Mouse (Mus musculus) embryonic facial prominence, embryonic 10.5 days (tissue): ENCODE results near the gene 1110012L19Rik. TPM values are rescaled to one million over a fixed set of nuclear protein-coding genes. Genes with fewer than 3 reads are reported as not detected.
"Not testable (repeated sequence)": the region's sequence is repeated elsewhere in the genome, so short reads cannot be mapped to it uniquely, and the experiment has no call there.

Experiments used
- DNase-seq: peaks from one replicate; pipeline ENCODE4 v3.0.0-alpha.2; 2017; ENCODE audit warnings: low spot score
- H3K27ac ChIP-seq: fragments of 300-500 bp; sonication (generic); replicated peaks from 2 replicates; pipeline ENCODE4 v1.5.1; 2016; ENCODE audit warnings: mild to moderate bottlenecking
- H3K27me3 ChIP-seq: fragments of 300-500 bp; sonication (generic); replicated peaks from 2 replicates; pipeline ENCODE4 v1.6.1; 2016; ENCODE audit warnings: low read depth, mild to moderate bottlenecking; ENCODE audit not compliant: poor library complexity, severe bottlenecking
- H3K36me3 ChIP-seq: fragments of 300-500 bp; sonication (generic); replicated peaks from 2 replicates; pipeline ENCODE4 v1.6.1; 2016; ENCODE audit warnings: mild to moderate bottlenecking, moderate library complexity
- H3K4me1 ChIP-seq: fragments of 300-500 bp; sonication (generic); 2 replicates; pipeline ENCODE4 v1.6.1; 2016
- H3K4me3 ChIP-seq: fragments of 300-500 bp; sonication (generic); 2 replicates; pipeline ENCODE4 v1.5.1; 2016; ENCODE audit warnings: mild to moderate bottlenecking, moderate library complexity
- H3K9me3 ChIP-seq: fragments of 300-500 bp; sonication (generic); 2 replicates; pipeline ENCODE4 v1.6.1; 2016; ENCODE audit warnings: mild to moderate bottlenecking
- WGBS: fragments of 180-500 bp; shearing (Covaris S2); methylation state at CpG from one replicate; pipeline ENCODE4 v1.1.7; 2016; 5-methylcytosine and 5-hydroxymethylcytosine counted together
- polyA plus RNA-seq: library from polyadenylated mRNA; unstranded; fragments of >200 nt; fragmentation: Nextera tagmentation; extraction: Ambion mirVana; gene quantifications from 2 replicates; pipeline ENCODE4 v1.2.1, GENCODE M21; 2016

1110012L19Rik gene
- 26.3 and 28.4 TPM in 2 replicates for polyA plus RNA-seq

DNA sequence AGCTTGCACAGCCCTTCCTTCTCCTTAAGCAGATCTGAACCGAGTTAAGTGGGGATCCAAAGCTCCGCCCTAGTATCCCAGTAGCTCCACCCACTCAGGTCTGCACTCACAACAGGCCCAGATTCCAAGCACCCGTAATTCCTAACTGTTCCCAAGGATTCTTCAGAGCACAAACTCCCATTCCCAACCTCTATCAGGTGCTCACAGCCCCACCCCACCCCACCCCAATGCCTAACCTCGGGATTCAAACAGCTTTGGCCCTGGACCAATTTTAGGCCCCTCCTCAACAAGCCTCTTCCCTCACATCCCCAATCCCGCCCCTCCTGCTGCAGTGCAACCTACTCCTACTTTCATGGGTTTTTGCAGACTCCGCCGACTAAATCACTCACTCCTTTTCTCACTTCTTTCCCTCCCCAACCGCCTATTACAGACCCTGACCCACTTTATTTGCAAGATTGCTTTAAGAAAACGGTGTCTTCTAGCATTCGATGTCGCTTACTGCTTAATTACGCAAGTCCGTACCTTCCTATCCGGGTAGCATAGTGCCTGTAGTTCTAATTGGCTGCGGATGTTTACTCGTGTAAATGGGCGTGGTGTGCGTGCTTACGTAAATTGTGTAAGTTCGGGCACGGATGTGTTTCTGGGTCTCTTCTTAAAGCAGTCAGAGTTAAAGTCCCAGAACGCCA lies at the start of gene 1110012L19Rik:
Gene 1110012L19Rik (plus strand): TSS at position 602 of the 686 bp plus-strand sequence.
- Histone ChIP-seq H3K27ac (peak within 1 kb of the TSS; percentile 82), H3K4me3 (peak within 1 kb of the TSS; percentile 66), H3K27me3 (no peaks in the 10 kb centered on the region), H3K9me3 (no peaks in the 10 kb centered on the region), H3K4me1 (peaks cover 2% of the 10 kb centered on the region; the same call in 1 of the 2 replicates), H3K36me3 (peaks cover 16% of the 10 kb centered on the region)
- 22% methylated on average over 22 of the region's 22 CpGs for WGBS
- peak; percentile 68 for DNase-seq

- Histone ChIP-seq H3K4me1 (peaks cover 4% of the 10 kb centered on the region; the same call in 1 of the 2 replicates), H3K4me3 (no peak overlapping the region), H3K9me3 (no peaks in the 10 kb centered on the region), H3K27ac (no peak overlapping the region), H3K36me3 (peaks cover 12% of the 10 kb centered on the region; the same call in 1 of the 2 replicates), H3K27me3 (peaks cover 6% of the 10 kb centered on the region; the same call in 1 of the 2 replicates)
- WGBS = 90% methylated on average over 7 of the region's 7 CpGs
- no peak for DNase-seq
Observed at GRCm38 (mm10) chrX:70362985-70363384, 22.7 kb upstream of the 1110012L19Rik start.

DNA sequence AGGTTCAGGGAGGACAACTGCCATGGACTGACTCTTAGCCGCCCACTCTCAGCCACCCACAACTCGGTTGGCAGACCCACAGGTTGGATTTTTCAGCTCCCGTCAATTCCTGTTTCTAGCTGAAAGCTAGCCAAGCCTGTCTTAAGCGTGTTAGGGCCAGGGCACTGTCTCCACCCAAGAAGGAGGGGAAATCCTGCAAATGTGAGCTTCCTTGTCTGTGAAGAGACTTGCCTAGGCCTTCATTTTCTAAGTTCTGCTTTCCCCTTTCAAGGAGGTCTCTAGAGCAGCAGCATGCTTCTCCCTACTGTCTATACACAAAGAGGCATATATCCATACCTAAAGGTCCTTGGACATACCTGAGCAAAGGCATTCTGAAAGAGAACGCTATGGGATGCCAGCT lies 22.2 kb upstream of the 1110012L19Rik start:
- Histone ChIP-seq H3K27ac (no peak overlapping the region), H3K27me3 (peaks cover 6% of the 10 kb centered on the region; the same call in 1 of the 2 replicates), H3K36me3 (peaks cover 12% of the 10 kb centered on the region; the same call in 1 of the 2 replicates), H3K9me3 (no peaks in the 10 kb centered on the region), H3K4me3 (peak overlapping the region; percentile 61; the same call in 1 of the 2 replicates), H3K4me1 (peaks cover 4% of the 10 kb centered on the region; the same call in 1 of the 2 replicates)
- DNase-seq = no peak
- 95% methylated on average over 5 of the region's 5 CpGs for WGBS

GRCm38 (mm10) chrX:70364202-70364601 lies 21.5 kb upstream of the 1110012L19Rik start:
- 85% methylated on average over 1 of the region's 1 CpGs for WGBS
- no peak for DNase-seq
- H3K27me3 ChIP-seq = peaks cover 6% of the 10 kb centered on the region; the same call in 1 of the 2 replicates

DNA sequence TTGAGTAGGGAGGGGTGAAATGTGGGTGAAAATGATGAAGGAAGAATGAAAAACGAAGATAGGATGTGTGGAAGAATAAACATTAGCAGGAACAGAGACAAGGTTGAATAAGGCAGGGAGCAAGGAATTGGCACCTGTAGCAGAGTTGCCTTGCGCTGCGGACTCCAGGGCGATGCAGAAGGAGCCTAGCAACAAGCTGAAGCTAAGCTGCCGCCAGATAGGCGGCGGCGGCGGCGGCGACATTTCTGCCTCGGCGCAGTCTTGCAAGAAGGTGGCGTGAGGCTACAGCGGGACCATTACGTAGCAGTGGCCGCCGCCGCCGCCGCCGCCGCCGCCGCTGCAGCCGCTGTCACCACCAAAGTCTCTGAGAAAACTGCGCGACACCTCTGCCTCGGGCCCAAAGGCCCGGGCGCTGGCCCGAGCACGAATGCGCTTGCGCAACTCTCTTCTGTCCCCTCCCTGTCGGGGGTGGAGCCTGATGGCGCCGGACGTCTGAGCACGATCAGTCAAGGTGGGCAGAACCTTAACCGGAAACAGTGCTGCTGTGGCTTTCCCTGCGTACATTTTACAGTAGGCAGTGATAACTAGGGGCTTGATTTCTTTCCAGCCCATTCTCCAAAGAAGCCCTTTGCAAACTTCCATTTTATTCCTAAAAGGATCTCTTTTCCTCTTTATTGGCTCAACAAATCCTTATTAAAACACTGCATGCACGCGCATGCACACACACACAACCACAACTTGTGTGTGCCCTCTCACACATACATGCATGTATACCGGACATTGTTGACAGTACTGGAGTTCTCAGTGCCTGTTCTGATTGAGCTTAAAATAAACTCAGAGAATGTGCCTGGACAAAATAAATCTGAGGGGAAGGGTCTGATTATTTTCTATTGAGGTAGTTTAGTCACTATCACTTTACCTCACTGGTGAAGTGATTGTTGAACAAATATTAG lies 20.7 kb upstream of the 1110012L19Rik start, which contains the start of gene Ids:
Gene Ids (minus strand): TSS at position 424 of the 953 bp plus-strand sequence.
- Histone ChIP-seq H3K27me3 (peaks cover 6% of the 10 kb centered on the region; the same call in 1 of the 2 replicates), H3K4me1 (peaks cover 4% of the 10 kb centered on the region; the same call in 1 of the 2 replicates), H3K27ac (peak within 1 kb of the TSS; percentile 72), H3K36me3 (0 out of 2 replicates have a peak, but pooled peaks cover 3% of the 10 kb centered on the region), H3K9me3 (no peaks in the 10 kb centered on the region), H3K4me3 (peak within 1 kb of the TSS; percentile 61)
- 17% methylated on average over 45 of the region's 45 CpGs for WGBS
- DNase-seq = peak; percentile 87

More at GRCm38 (mm10) chrX:70364202-70364601, 21.5 kb upstream of the 1110012L19Rik start:
- Histone ChIP-seq H3K27ac (no peak overlapping the region), H3K36me3 (peaks cover 7% of the 10 kb centered on the region; the same call in 1 of the 2 replicates), H3K9me3 (no peaks in the 10 kb centered on the region), H3K4me3 (peak overlapping the region; percentile 61), H3K4me1 (peaks cover 4% of the 10 kb centered on the region; the same call in 1 of the 2 replicates)

GRCm38 (mm10) chrX:70369758-70370157 lies 15.9 kb upstream of the 1110012L19Rik start:
- 23% methylated on average over 2 of the region's 6 CpGs for WGBS

GRCm38 (mm10) chrX:70374469-70375110 lies 11.1 kb upstream of the 1110012L19Rik start:
- H3K27ac ChIP-seq, H3K9me3 ChIP-seq, H3K4me1 ChIP-seq, H3K4me3 ChIP-seq, H3K27me3 ChIP-seq, H3K36me3 ChIP-seq, DNase-seq: not testable (repeated sequence)
- WGBS = 60% methylated on average over 6 of the region's 6 CpGs

More at GRCm38 (mm10) chrX:70369758-70370157, 15.9 kb upstream of the 1110012L19Rik start:
- not testable (repeated sequence) for H3K27ac ChIP-seq, H3K4me1 ChIP-seq, DNase-seq, H3K36me3 ChIP-seq, H3K27me3 ChIP-seq, H3K9me3 ChIP-seq, H3K4me3 ChIP-seq

DNA sequence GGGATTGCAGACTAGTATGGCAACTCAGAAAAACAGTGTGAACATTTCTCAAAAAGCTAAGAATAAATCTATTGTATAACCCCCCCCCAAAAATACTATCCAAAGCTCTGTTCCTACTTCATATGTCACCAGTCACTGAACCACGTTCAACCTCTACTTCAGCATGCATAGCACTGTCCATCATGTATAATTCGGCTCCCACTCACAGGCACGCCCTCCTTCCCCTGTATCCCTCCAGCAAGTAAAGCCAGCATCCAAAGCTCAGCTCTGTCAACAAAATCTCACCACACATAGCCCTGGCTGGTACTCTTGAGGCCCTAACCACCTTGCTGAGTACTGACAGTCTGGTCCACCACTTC lies 781 bp upstream of the 1110012L19Rik start:
- peak overlapping the region; percentile 82; the same call in 1 of the 2 replicates for H3K27ac ChIP-seq
- peaks cover 16% of the 10 kb centered on the region for H3K36me3 ChIP-seq
- DNase-seq = no peak
- 52% methylated on average over 3 of the region's 3 CpGs for WGBS
- no peaks in the 10 kb centered on the region for H3K9me3 ChIP-seq
- H3K4me3 ChIP-seq = peak overlapping the region; percentile 66
- H3K27me3 ChIP-seq = no peaks in the 10 kb centered on the region
- H3K4me1 ChIP-seq = peaks cover 2% of the 10 kb centered on the region; the same call in 1 of the 2 replicates

- peaks cover 2% of the 10 kb centered on the region; the same call in 1 of the 2 replicates for H3K4me1 ChIP-seq
- 15% methylated on average over 11 of the region's 11 CpGs for WGBS
- no peaks in the 10 kb centered on the region for H3K9me3 ChIP-seq
- H3K36me3 ChIP-seq = peaks cover 16% of the 10 kb centered on the region
- peak overlapping the region; percentile 66 for H3K4me3 ChIP-seq
- no peaks in the 10 kb centered on the region for H3K27me3 ChIP-seq
- peak overlapping the region; percentile 82 for H3K27ac ChIP-seq
- peak; percentile 20 for DNase-seq
Observed at GRCm38 (mm10) chrX:70385962-70386351, 280 bp downstream of the 1110012L19Rik start.

DNA sequence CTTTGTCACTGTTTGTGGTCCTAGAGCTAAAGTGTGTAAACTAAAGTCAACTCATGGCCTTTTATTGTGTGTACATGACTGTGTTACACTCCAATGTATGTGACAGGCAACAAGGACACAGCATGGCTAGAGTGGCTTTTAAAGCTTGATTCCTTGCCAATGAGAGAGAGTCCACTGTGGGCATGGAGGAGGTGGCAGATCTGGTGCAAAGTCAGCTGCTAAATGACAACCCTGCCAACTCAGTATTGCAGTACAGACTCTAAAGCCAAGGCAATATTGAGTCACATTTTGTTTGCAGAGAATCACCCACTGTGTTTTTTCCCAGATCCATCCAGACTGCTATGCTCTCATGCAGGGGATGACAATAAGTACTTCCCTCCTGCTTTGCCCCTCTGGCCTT lies 7.0 kb downstream of the 1110012L19Rik start:
- DNase-seq = not testable (repeated sequence)

GRCm38 (mm10) chrX:70425473-70425872 lies 39.8 kb downstream of the 1110012L19Rik start:
- not testable (repeated sequence) for H3K9me3 ChIP-seq, H3K4me3 ChIP-seq, H3K4me1 ChIP-seq, H3K36me3 ChIP-seq, DNase-seq, H3K27ac ChIP-seq, H3K27me3 ChIP-seq
- 90% methylated on average over 3 of the region's 3 CpGs for WGBS

More for the DNA sequence above, 7.0 kb downstream of the 1110012L19Rik start:
- H3K9me3 ChIP-seq, H3K27ac ChIP-seq, H3K27me3 ChIP-seq, H3K4me1 ChIP-seq, H3K4me3 ChIP-seq: not testable (repeated sequence)
- peaks cover 16% of the 10 kb centered on the region for H3K36me3 ChIP-seq
